Mouse (Mus musculus) MEL-GATA-1-ER (cell line): ENCODE measurements around the gene Znhit6.

ENCODE experiments used
- DNase-seq: peaks from one replicate; pipeline ENCODE4 v3.0.0-alpha.2; 2012; ENCODE audit warnings: low read depth; ENCODE audit errors: extremely low read depth

The Znhit6 gene

GRCm38 (mm10) chr3:145605437-145606123 is 29.6 kb downstream of the Znhit6 start:
- no peak for DNase-seq

GRCm38 (mm10) chr3:145608320-145608719 is 32.3 kb downstream of the Znhit6 start:
- no peak for DNase-seq

- DNase-seq = peak; percentile 29
Observed at GRCm38 (mm10) chr3:145612662-145613061, 36.7 kb downstream of the Znhit6 start.

GRCm38 (mm10) chr3:145613234-145613633 is 37.2 kb downstream of the Znhit6 start:
- no peak for DNase-seq

- no peak for DNase-seq
Observed at GRCm38 (mm10) chr3:145614362-145615115, 38.5 kb downstream of the Znhit6 start.

- no peak for DNase-seq
Observed at GRCm38 (mm10) chr3:145618299-145618698, 42.3 kb downstream of the Znhit6 start.

GRCm38 (mm10) chr3:145619621-145620365 is 43.8 kb downstream of the Znhit6 start:
- no peak for DNase-seq

GRCm38 (mm10) chr3:145621209-145621608 is 45.2 kb downstream of the Znhit6 start:
- no peak for DNase-seq

- no peak for DNase-seq
Observed at GRCm38 (mm10) chr3:145623047-145623446, 47.0 kb downstream of the Znhit6 start.

GRCm38 (mm10) chr3:145624786-145625185 is 48.8 kb downstream of the Znhit6 start:
- DNase-seq = no peak

GRCm38 (mm10) chr3:145625546-145625945 is 49.5 kb downstream of the Znhit6 start:
- DNase-seq = no peak

GRCm38 (mm10) chr3:145626063-145626462 is 50.1 kb downstream of the Znhit6 start:
- no peak for DNase-seq

GRCm38 (mm10) chr3:145627830-145628229 is 51.8 kb downstream of the Znhit6 start:
- DNase-seq = no peak

GRCm38 (mm10) chr3:145628643-145629042 is 52.6 kb downstream of the Znhit6 start:
- no peak for DNase-seq

- no peak for DNase-seq
Observed at GRCm38 (mm10) chr3:145632888-145633287, 56.9 kb downstream of the Znhit6 start.

GRCm38 (mm10) chr3:145634002-145634710 is 58.2 kb downstream of the Znhit6 start:
- DNase-seq = no peak

- DNase-seq = no peak
Observed at GRCm38 (mm10) chr3:145640170-145640569, 64.2 kb downstream of the Znhit6 start.

- no peak for DNase-seq
Observed at GRCm38 (mm10) chr3:145640583-145640982, 64.6 kb downstream of the Znhit6 start.

- no peak for DNase-seq
Observed at GRCm38 (mm10) chr3:145641036-145641685, 65.2 kb downstream of the Znhit6 start.

GRCm38 (mm10) chr3:145641878-145642277 is 65.9 kb downstream of the Znhit6 start:
- DNase-seq = no peak

GRCm38 (mm10) chr3:145642861-145643260 is 66.9 kb downstream of the Znhit6 start:
- DNase-seq = no peak
